Mouse (Mus musculus): Measurements from ENCODE around the gene Rap1gap2. TPM values are rescaled to one million over a fixed set of nuclear protein-coding genes. Genes with fewer than 3 reads are reported as not detected.

The Rap1gap2 gene
- polyA plus RNA-seq (2015; fragmentation: Nextera tagmentation; extraction: Ambion mirVana) = 7.8 and 9.3 TPM in 2 replicates

DNA sequence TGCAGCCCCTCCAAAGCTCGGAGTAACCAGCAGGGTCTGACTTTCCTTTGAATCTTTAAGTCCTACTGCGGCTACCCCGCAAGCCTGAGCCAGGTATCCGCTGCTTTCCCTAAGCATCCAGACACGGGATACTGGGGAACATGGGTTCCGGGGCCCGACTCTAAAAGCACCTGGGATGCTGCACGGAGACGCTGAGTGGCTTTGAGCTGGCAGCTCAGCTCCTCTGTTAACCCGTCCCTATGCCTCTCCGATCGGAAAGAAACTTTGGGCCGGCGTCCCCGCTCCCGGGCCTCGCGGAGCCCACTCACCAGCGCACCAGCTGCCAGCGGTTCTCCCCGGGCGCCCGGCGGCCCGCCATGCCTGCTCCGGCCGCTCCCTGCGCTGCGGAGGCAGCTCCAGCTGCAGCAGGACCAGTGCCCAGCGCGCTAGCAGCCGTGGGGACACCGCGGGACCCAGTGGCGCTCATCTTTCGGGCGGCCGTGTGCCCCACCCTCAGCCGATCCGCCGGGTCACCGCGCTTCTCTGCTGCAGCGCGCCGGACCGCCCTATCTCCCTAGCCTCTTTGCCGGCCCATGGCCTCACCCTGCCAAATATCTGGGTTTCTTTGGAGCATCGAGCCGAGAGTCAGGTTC, at the start of gene Rap1gap2:
Gene Rap1gap2, minus strand, starts transcription at position 371 of the 632 bp plus-strand sequence.

DNA sequence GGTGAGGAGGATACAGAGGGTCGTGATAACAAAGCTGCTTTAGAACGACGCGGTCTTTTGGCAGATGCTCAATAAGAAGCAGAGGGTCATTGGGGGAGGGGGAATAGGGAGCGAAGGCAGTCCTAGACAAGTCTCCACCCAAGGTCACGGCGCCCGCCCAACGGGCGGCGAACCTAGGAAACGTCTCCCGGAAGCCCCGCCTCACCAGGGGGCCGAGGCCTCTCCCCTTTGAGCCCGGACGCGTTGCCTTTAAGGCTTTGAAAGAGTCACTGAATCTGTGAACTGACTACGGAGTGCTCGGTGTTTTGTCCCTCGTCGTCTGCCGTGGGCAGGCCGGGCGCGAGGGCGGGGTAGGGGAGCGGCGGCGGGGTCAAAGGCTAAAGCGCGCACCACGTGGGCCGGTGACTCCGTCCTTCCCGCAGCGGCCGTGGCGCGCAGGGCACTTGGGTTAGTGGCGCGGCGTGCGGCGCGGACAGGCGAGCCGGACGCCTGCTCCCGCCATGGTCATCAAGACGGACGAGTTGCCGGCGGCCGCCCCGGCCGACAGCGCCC, 38.5 kb upstream of the Rap1gap2 start, which contains the start of gene Cluh:
Gene Cluh, plus strand, starts transcription at position 401 of the 552 bp plus-strand sequence.

GRCm38 (mm10) chr11:74619201-74619955, 8.7 kb upstream of the Rap1gap2 start, which contains the start of gene Ccdc92b:
TSS of gene Ccdc92b (plus strand) at chr11:74619605.

DNA sequence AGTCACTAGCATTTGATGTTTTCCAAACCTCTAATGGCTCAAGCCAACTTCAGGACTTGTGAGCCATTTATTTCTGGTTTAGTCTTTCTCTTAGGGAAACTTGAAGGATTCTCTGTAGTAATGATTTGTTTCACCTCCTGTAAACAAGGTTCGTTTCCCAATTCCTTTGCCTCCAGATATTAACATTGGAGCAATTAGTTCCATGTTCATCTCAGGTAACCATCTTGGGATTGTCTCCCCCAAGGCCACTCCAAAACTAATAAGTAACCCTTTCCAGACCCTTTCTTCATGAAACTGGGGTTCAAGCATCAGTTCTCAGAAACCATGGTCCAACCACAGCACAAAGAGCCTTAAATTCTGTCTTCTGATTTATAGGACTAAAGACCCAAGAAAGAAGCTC, 248.9 kb downstream of the Rap1gap2 start, which contains the start of gene Olfr412:
Gene Olfr412, plus strand, starts transcription at position 301 of the 400 bp plus-strand sequence.

DNA sequence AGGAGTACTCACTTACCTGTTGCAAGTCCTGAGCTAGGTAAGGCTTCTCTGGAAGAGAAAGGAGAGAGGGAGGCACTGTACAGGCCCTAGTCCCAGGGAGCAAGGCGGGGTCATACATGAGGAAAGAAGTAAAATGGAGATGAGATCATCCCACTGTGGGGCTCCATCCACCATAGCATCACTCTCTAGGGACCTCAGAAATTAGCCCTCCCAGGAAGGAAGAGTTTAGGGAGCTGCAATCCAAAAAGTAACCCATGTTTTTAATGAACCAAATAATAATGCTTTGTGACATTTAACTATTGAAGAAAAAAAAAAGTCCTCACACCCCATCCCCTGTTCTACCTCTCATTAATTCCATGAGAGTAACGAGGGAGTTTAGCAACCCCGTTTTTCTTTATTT, 258.2 kb downstream of the Rap1gap2 start, which contains the start of gene Olfr411:
Gene Olfr411, minus strand, starts transcription at position 101 of the 400 bp plus-strand sequence.

DNA sequence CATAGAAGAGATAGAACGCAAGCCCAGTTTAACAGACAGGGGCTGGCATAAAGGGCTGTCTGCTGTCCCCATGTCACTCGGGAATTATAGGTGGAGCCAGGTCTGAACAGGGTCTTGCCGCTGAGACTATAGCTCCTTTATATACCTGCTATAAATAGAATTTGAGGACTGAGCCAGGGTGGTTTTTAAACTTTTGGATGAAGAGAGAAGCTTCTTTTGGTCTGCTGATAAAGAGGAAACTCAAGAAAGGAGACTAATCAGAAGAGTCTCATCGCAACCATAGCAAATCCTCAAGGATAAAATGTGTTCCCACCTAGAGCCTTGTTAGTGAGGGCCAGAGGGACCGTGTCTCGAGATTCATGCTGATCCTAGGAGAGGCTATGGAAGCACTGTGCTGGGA, 272.8 kb downstream of the Rap1gap2 start, which contains the start of gene Olfr410:
Gene Olfr410, minus strand, starts transcription at position 101 of the 400 bp plus-strand sequence.

Other genes starting within 250 kb of the Rap1gap2 start
- gene Olfr412, start 248.8 kb downstream of the Rap1gap2 start, polyA plus RNA-seq (2015; fragmentation: Nextera tagmentation; extraction: Ambion mirVana) = not detected in 2 replicates
- gene Ccdc92b, start 8.7 kb upstream of the Rap1gap2 start, polyA plus RNA-seq (2015; fragmentation: Nextera tagmentation; extraction: Ambion mirVana) = 0.18 and 0.35 TPM in 2 replicates
- 18.0 and 19.0 TPM in 2 replicates for gene Cluh, start 38.6 kb upstream of the Rap1gap2 start, polyA plus RNA-seq (2015; fragmentation: Nextera tagmentation; extraction: Ambion mirVana)
- 40.7 and 53.3 TPM in 2 replicates for gene Pafah1b1, start 113.8 kb upstream of the Rap1gap2 start, polyA plus RNA-seq (2015; fragmentation: Nextera tagmentation; extraction: Ambion mirVana)
- 15.9 and 16.2 TPM in 2 replicates for gene Mettl16, start 159.9 kb upstream of the Rap1gap2 start, polyA plus RNA-seq (2015; fragmentation: Nextera tagmentation; extraction: Ambion mirVana)
- 3.2 and 3.3 TPM in 2 replicates for gene Mnt, start 220.0 kb upstream of the Rap1gap2 start, polyA plus RNA-seq (2015; fragmentation: Nextera tagmentation; extraction: Ambion mirVana)

All from urinary bladder, postnatal 0 days (tissue).